ENCODE assay signal across 10 mouse cellular contexts in genomic region chr1:87155531-87156198, GRCm38 (mm10). TPM values are rescaled to one million over a fixed set of nuclear protein-coding genes. Genes with fewer than 3 reads are reported as not detected.
A peak's percentile ranks its signal among the peaks of the same experiment; 100 is the strongest.
DNase-seq lines count a peak whose midpoint lies in the region; ATAC-seq and TF ChIP-seq lines count a peak whose summit lies in the region.
"Had no signal": no experiment of that assay in that cellular context is flagged by ENCODE, and none has a peak within 500 bp of the region (broad histone marks: within the 10 kb centered on the region; RNA-seq: fewer than 3 reads in every experiment).

No protein-coding gene starts in this region.

- no peak for TF ChIP-seq CTCF in E14TG2a.4 (conservative IDR thresholded peaks at IDR 0.05; ENCODE audit: low read length)

- peak overlapping the region; percentile 41 for H3K4me3 ChIP-seq in heart, embryonic 12.5 days
- H3K4me3 ChIP-seq in E14TG2a.4 (replicated peaks; ENCODE audit: low read length) = peak overlapping the region; percentile 73
- H3K4me3 ChIP-seq in embryonic facial prominence, embryonic 15.5 days (replicated peaks) = peak overlapping the region; percentile 44
- H3K4me3 ChIP-seq in limb, embryonic 15.5 days = peak overlapping the region; percentile 40
- H3K4me3 ChIP-seq: erythroblast, embryonic 14.5 days; megakaryocyte, embryonic 14.5 days had no signal

- peaks cover 23% of the 10 kb centered on the region; the same call in 1 of the 2 replicates for H3K4me1 ChIP-seq in heart, embryonic 12.5 days (replicated peaks)
- H3K4me1 ChIP-seq in E14TG2a.4 (replicated peaks; ENCODE audit: low read depth, low read length) = peaks cover 33% of the 10 kb centered on the region
- H3K4me1 ChIP-seq in embryonic facial prominence, embryonic 15.5 days = peaks cover 30% of the 10 kb centered on the region
- peaks cover 34% of the 10 kb centered on the region for H3K4me1 ChIP-seq in limb, embryonic 15.5 days

- H3K4me2 ChIP-seq in heart, embryonic 12.5 days = peak overlapping the region; percentile 70
- peak overlapping the region; percentile 81 for H3K4me2 ChIP-seq in embryonic facial prominence, embryonic 15.5 days (replicated peaks)
- H3K4me2 ChIP-seq in limb, embryonic 15.5 days = peak overlapping the region; percentile 79

- no peaks in the 10 kb centered on the region for H3K36me3 ChIP-seq in heart, embryonic 12.5 days
- no peaks in the 10 kb centered on the region for H3K36me3 ChIP-seq in E14TG2a.4 (ENCODE audit: insufficient read depth, low read length)
- H3K36me3 ChIP-seq in embryonic facial prominence, embryonic 15.5 days = no peaks in the 10 kb centered on the region
- H3K36me3 ChIP-seq in limb, embryonic 15.5 days = no peaks in the 10 kb centered on the region

- WGBS in heart, embryonic 12.5 days = 1% methylated on average over 43 of the region's 56 CpGs
- WGBS in embryonic facial prominence, embryonic 15.5 days = under 1% methylated on average over 27 of the region's 56 CpGs
- under 1% methylated on average over 36 of the region's 56 CpGs for WGBS in limb, embryonic 15.5 days

- peaks cover 98% of the 10 kb centered on the region for H3K27me3 ChIP-seq in heart, embryonic 12.5 days (replicated peaks)
- H3K27me3 ChIP-seq in E14TG2a.4 (ENCODE audit: insufficient read depth, low read length) = peaks cover 96% of the 10 kb centered on the region
- H3K27me3 ChIP-seq in embryonic facial prominence, embryonic 15.5 days = peaks cover 94% of the 10 kb centered on the region
- peaks cover 99% of the 10 kb centered on the region for H3K27me3 ChIP-seq in limb, embryonic 15.5 days

- H3K9me3 ChIP-seq in heart, embryonic 12.5 days (replicated peaks) = no peaks in the 10 kb centered on the region
- H3K9me3 ChIP-seq in E14TG2a.4 (ENCODE audit: low read length) = peaks cover 15% of the 10 kb centered on the region; the same call in 1 of the 2 replicates
- no peaks in the 10 kb centered on the region for H3K9me3 ChIP-seq in embryonic facial prominence, embryonic 15.5 days (replicated peaks)
- no peaks in the 10 kb centered on the region for H3K9me3 ChIP-seq in limb, embryonic 15.5 days
- H3K9me3 ChIP-seq: megakaryocyte, embryonic 14.5 days had no signal

- H3K9ac ChIP-seq in heart, embryonic 12.5 days = 0 out of 2 replicates have a peak overlapping the region, but pooled peaks have one; percentile 15
- H3K9ac ChIP-seq in embryonic facial prominence, embryonic 15.5 days = no peak overlapping the region
- H3K9ac ChIP-seq in limb, embryonic 15.5 days = no peak overlapping the region

- no peak for ATAC-seq in heart, embryonic 12.5 days (ENCODE audit: insufficient number of reproducible peaks, low FRiP score)
- no peak for ATAC-seq in embryonic facial prominence, embryonic 15.5 days (ENCODE audit: insufficient number of reproducible peaks, low FRiP score, low TSS enrichment, low read depth)
- ATAC-seq in limb, embryonic 15.5 days (ENCODE audit: insufficient number of reproducible peaks, low FRiP score, low TSS enrichment, low read depth) = no peak
- ATAC-seq in CD4-positive, CD25-positive, alpha-beta regulatory T cell, adult 4 months = no peak

- no peak overlapping the region for H3K27ac ChIP-seq in heart, embryonic 12.5 days (ENCODE audit: poor library complexity, severe bottlenecking)
- H3K27ac ChIP-seq in embryonic facial prominence, embryonic 15.5 days (replicated peaks) = no peak overlapping the region
- H3K27ac ChIP-seq in limb, embryonic 15.5 days = no peak overlapping the region

- no peak for DNase-seq in heart, adult 11 months
- DNase-seq in gastrocnemius, postnatal 10 days = no peak
- DNase-seq in spleen, adult 12 weeks (ENCODE audit: low spot score) = no peak

RNA-seq across cellular contexts. Expression of gene Ecel1, which starts 0.7 kb away (rescaled TPM):
- 0.22 and 0.50 TPM in 2 replicates for polyA plus RNA-seq in heart, embryonic 12.5 days (2016; fragmentation: Nextera tagmentation; extraction: Ambion mirVana)
- polyA plus RNA-seq in embryonic facial prominence, embryonic 15.5 days (2015; fragmentation: Nextera tagmentation; extraction: Ambion mirVana) = 1.5 and 1.6 TPM in 2 replicates
- 0.55 and 1.8 TPM in 2 replicates for polyA plus RNA-seq in limb, embryonic 15.5 days (2015; fragmentation: Nextera tagmentation; extraction: Ambion mirVana)
- under 1 TPM in 1 of 2 experiments, not detected in 1; 0.09 TPM for total RNA-seq in gastrocnemius, postnatal 10 days (2021)
- polyA plus RNA-seq in CD4-positive, CD25-positive, alpha-beta regulatory T cell, adult 4 months (2017; shearing (Covaris generic)) = under 1 TPM; 0.51 to 0.54 TPM
- polyA plus RNA-seq: erythroblast, embryonic 14.5 days had no signal

RNA-seq across cellular contexts. Expression of gene Prss56, which starts 27.4 kb away (rescaled TPM):
- not detected in 2 replicates for polyA plus RNA-seq in heart, embryonic 12.5 days (2016; fragmentation: Nextera tagmentation; extraction: Ambion mirVana)
- 0.20 and 0.21 TPM in 2 replicates for polyA plus RNA-seq in embryonic facial prominence, embryonic 15.5 days (2015; fragmentation: Nextera tagmentation; extraction: Ambion mirVana)
- 0.12 and 0.19 TPM in 2 replicates for polyA plus RNA-seq in limb, embryonic 15.5 days (2015; fragmentation: Nextera tagmentation; extraction: Ambion mirVana)
- not detected for total RNA-seq in gastrocnemius, postnatal 10 days (2021)
- polyA plus RNA-seq in CD4-positive, CD25-positive, alpha-beta regulatory T cell, adult 4 months (2017; shearing (Covaris generic)) = not detected
- polyA plus RNA-seq: erythroblast, embryonic 14.5 days had no signal

RNA-seq across cellular contexts. Expression of gene Akp3, which starts 30.9 kb away (rescaled TPM):
- not detected in 2 replicates for polyA plus RNA-seq in heart, embryonic 12.5 days (2016; fragmentation: Nextera tagmentation; extraction: Ambion mirVana)
- not detected in 2 replicates for polyA plus RNA-seq in embryonic facial prominence, embryonic 15.5 days (2015; fragmentation: Nextera tagmentation; extraction: Ambion mirVana)
- not detected in 2 replicates for polyA plus RNA-seq in limb, embryonic 15.5 days (2015; fragmentation: Nextera tagmentation; extraction: Ambion mirVana)
- total RNA-seq in gastrocnemius, postnatal 10 days (2021) = not detected
- polyA plus RNA-seq in CD4-positive, CD25-positive, alpha-beta regulatory T cell, adult 4 months (2017; shearing (Covaris generic)) = not detected
- polyA plus RNA-seq: erythroblast, embryonic 14.5 days had no signal

RNA-seq across cellular contexts. Expression of gene Chrnd, which starts 34.7 kb away (rescaled TPM):
- polyA plus RNA-seq in heart, embryonic 12.5 days (2016; fragmentation: Nextera tagmentation; extraction: Ambion mirVana) = 0.08 TPM in 1 of 2 replicates, not detected in the other
- polyA plus RNA-seq in embryonic facial prominence, embryonic 15.5 days (2015; fragmentation: Nextera tagmentation; extraction: Ambion mirVana) = 9.0 and 12.3 TPM in 2 replicates
- 5.0 and 14.4 TPM in 2 replicates for polyA plus RNA-seq in limb, embryonic 15.5 days (2015; fragmentation: Nextera tagmentation; extraction: Ambion mirVana)
- total RNA-seq in gastrocnemius, postnatal 10 days (2021) = 1 to 10 TPM; 8.0 to 8.2 TPM
- not detected for polyA plus RNA-seq in CD4-positive, CD25-positive, alpha-beta regulatory T cell, adult 4 months (2017; shearing (Covaris generic))
- polyA plus RNA-seq: erythroblast, embryonic 14.5 days had no signal

RNA-seq across cellular contexts. Expression of gene Chrng, which starts 48.8 kb away (rescaled TPM):
- polyA plus RNA-seq in heart, embryonic 12.5 days (2016; fragmentation: Nextera tagmentation; extraction: Ambion mirVana) = 0.73 and 1.8 TPM in 2 replicates
- polyA plus RNA-seq in embryonic facial prominence, embryonic 15.5 days (2015; fragmentation: Nextera tagmentation; extraction: Ambion mirVana) = 24.4 and 34.2 TPM in 2 replicates
- polyA plus RNA-seq in limb, embryonic 15.5 days (2015; fragmentation: Nextera tagmentation; extraction: Ambion mirVana) = 14.3 and 38.1 TPM in 2 replicates
- total RNA-seq in gastrocnemius, postnatal 10 days (2021) = 1 to 10 TPM; 3.0 to 3.5 TPM
- under 1 TPM in 1 of 2 experiments, not detected in 1; 0.30 TPM for polyA plus RNA-seq in CD4-positive, CD25-positive, alpha-beta regulatory T cell, adult 4 months (2017; shearing (Covaris generic))
- polyA plus RNA-seq: erythroblast, embryonic 14.5 days had no signal
